Mouse (Mus musculus) CD4-positive, CD25-positive, alpha-beta regulatory T cell, adult 4 months (primary cell): ENCODE data around the gene Ylpm1. TPM values are rescaled to one million over a fixed set of nuclear protein-coding genes. Genes with fewer than 3 reads are reported as not detected.
A peak's percentile ranks its signal among the peaks of the same experiment; 100 is the strongest.

Experiments used
- ATAC-seq: one replicate; pipeline ENCODE4 v1.8.0; 2017
- polyA plus RNA-seq, 2 experiments: library from polyadenylated mRNA; unstranded; fragments of 100-300 nt; shearing (Covaris generic); gene quantifications; one replicate each; pipeline ENCODE4 v1.2.1; 2017

The Ylpm1 gene
- polyA plus RNA-seq: 10 to 100 TPM; 35.5 to 43.3 TPM

GRCm38 (mm10) chr12:84996083-84996496, at the start of gene Ylpm1:
Gene Ylpm1, plus strand, starts transcription at chr12:84996321.
- peak; percentile 95 for ATAC-seq

- no peak for ATAC-seq
Observed at GRCm38 (mm10) chr12:84947894-84948583, 48.1 kb upstream of the Ylpm1 start.

- ATAC-seq: no peak
Observed at GRCm38 (mm10) chr12:84948584-84949285, 47.4 kb upstream of the Ylpm1 start.

- no peak for ATAC-seq
Observed at GRCm38 (mm10) chr12:84950763-84951162, 45.4 kb upstream of the Ylpm1 start.

GRCm38 (mm10) chr12:84951531-84951930, 44.6 kb upstream of the Ylpm1 start:
- no peak for ATAC-seq

- no peak for ATAC-seq
Observed at GRCm38 (mm10) chr12:84952351-84952750, 43.8 kb upstream of the Ylpm1 start.

GRCm38 (mm10) chr12:84956317-84956716, 39.8 kb upstream of the Ylpm1 start:
- no peak for ATAC-seq

- no peak for ATAC-seq
Observed at GRCm38 (mm10) chr12:84958794-84959356, 37.2 kb upstream of the Ylpm1 start.

GRCm38 (mm10) chr12:84962606-84963005, 33.5 kb upstream of the Ylpm1 start:
- no peak for ATAC-seq

- ATAC-seq: peak; percentile 56
Observed at GRCm38 (mm10) chr12:84968831-84969655, 27.1 kb upstream of the Ylpm1 start.

GRCm38 (mm10) chr12:84969656-84970427, 26.3 kb upstream of the Ylpm1 start:
- ATAC-seq: peak; percentile 31

- ATAC-seq: peak; percentile 77
Observed at GRCm38 (mm10) chr12:84970428-84971096, 25.6 kb upstream of the Ylpm1 start, which contains the start of the genes Fcf1 and Arel1. Gene Fcf1, plus strand, starts transcription at chr12:84970897. Gene Arel1, minus strand, starts transcription at chr12:84970900.

GRCm38 (mm10) chr12:84979264-84979862, 16.8 kb upstream of the Ylpm1 start:
- no peak for ATAC-seq

GRCm38 (mm10) chr12:84989456-84989855, 6.7 kb upstream of the Ylpm1 start:
- no peak for ATAC-seq

GRCm38 (mm10) chr12:84995112-84995761, 884 bp upstream of the Ylpm1 start:
- ATAC-seq: no peak

GRCm38 (mm10) chr12:84996501-84997398, 629 bp downstream of the Ylpm1 start:
- peak; percentile 30 for ATAC-seq

GRCm38 (mm10) chr12:84999053-84999452, 2.9 kb downstream of the Ylpm1 start:
- ATAC-seq: no peak

- ATAC-seq: no peak
Observed at GRCm38 (mm10) chr12:85006206-85006605, 10.1 kb downstream of the Ylpm1 start.

GRCm38 (mm10) chr12:85007021-85007420, 10.9 kb downstream of the Ylpm1 start:
- ATAC-seq: no peak
